Mouse (Mus musculus) liver, adult 2 months (tissue): Measurements from ENCODE around the gene Nr1h5. TPM values are rescaled to one million over a fixed set of nuclear protein-coding genes. Genes with fewer than 3 reads are reported as not detected.

Experiments used
- DNase-seq: peaks from one replicate; pipeline ENCODE4 v3.0.0-alpha.2; 2011; ENCODE audit warnings: low read depth, low spot score; ENCODE audit errors: extremely low read depth
- H3K27ac ChIP-seq: fragments of 200-500 bp; replicated peaks from 2 replicates; pipeline ENCODE4 v1.5.1; 2012; ENCODE audit warnings: low read depth, mild to moderate bottlenecking, control low read depth, inconsistent platforms, low read length; ENCODE audit not compliant: insufficient read depth
- H3K27me3 ChIP-seq: fragments of 200-500 bp; 2 replicates; pipeline ENCODE4 v1.6.1; 2012; ENCODE audit warnings: mild to moderate bottlenecking, moderate library complexity, low read length, inconsistent platforms; ENCODE audit not compliant: control insufficient read depth, insufficient read depth
- H3K36me3 ChIP-seq: fragments of 200-500 bp; 2 replicates; pipeline ENCODE4 v1.6.1; 2012; ENCODE audit warnings: low read length, inconsistent platforms; ENCODE audit not compliant: control insufficient read depth, insufficient read depth
- H3K4me1 ChIP-seq: fragments of 200-500 bp; 2 replicates; pipeline ENCODE4 v1.6.1; 2011; ENCODE audit warnings: low read length; ENCODE audit not compliant: control insufficient read depth, insufficient read depth
- H3K4me3 ChIP-seq: fragments of 200-500 bp; 2 replicates; pipeline ENCODE4 v1.5.1; 2011; ENCODE audit warnings: low read depth, mild to moderate bottlenecking, control low read depth, low read length, moderate library complexity; ENCODE audit not compliant: insufficient read depth
- H3K79me2 ChIP-seq: fragments of 200-500 bp; 2 replicates; pipeline ENCODE4 v1.6.1; 2012; ENCODE audit warnings: inconsistent platforms, mild to moderate bottlenecking, low read length, moderate library complexity; ENCODE audit not compliant: control insufficient read depth, insufficient read depth
- H3K9ac ChIP-seq: fragments of 200-500 bp; 2 replicates; pipeline ENCODE4 v1.6.1; 2012; ENCODE audit warnings: low read depth, mild to moderate bottlenecking, control low read depth, inconsistent platforms, low read length
- CTCF ChIP-seq: fragments of 200-500 bp; IDR thresholded peaks from 2 replicates; pipeline ENCODE4 v1.5.1; 2011; ENCODE audit warnings: low read depth, low read length, control low read depth
- POLR2A ChIP-seq: fragments of 200-500 bp; IDR thresholded peaks from 2 replicates; pipeline ENCODE4 v1.6.1; 2011; ENCODE audit warnings: low read length, control low read depth; ENCODE audit not compliant: insufficient read depth; ENCODE audit errors: extremely low read depth
- WGBS: fragments of 180-500 bp; shearing (Covaris S2); methylation state at CpG from one replicate; pipeline ENCODE4 v1.1.7; 2018; 5-methylcytosine and 5-hydroxymethylcytosine counted together
- polyA plus RNA-seq: library from polyadenylated mRNA; depleted of rRNA; stranded (reverse); fragments of >200 nt; gene quantifications from 2 replicates; pipeline ENCODE4 v1.2.3, GENCODE M21; 2012
- total RNA-seq: library from RNA; depleted of rRNA; stranded (reverse); fragments of >200 nt; gene quantifications from 2 replicates; pipeline ENCODE4 v1.2.3, GENCODE M21; 2014

The Nr1h5 gene
- total and polyA plus RNA-seq, 2 experiments = 0.94 to 3.0 TPM

DNA sequence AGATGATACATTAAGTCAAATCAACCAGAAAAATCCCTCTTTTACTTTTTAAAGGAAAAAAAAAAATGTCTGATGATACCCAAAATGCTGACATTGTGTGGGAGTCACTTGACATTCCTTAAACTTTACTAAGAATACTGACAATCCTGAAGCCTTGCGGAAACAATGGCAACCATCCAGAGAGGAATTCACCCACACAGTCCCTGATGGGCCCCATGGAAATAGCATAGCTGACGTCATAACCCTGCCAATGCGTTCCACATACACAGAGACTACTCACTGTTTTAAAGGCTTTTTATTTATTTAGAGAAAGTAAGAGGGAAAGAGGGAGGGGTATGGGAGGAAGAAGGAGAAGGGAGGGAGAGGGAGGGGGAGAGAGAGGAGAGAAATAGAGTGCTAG lies 29.0 kb upstream of the Nr1h5 start:
- Histone ChIP-seq H3K27me3 (no peaks in the 10 kb centered on the region), H3K36me3 (peaks cover 3% of the 10 kb centered on the region; the same call in 1 of the 2 replicates), H3K79me2 (no peaks in the 10 kb centered on the region), H3K4me1 (peaks cover 5% of the 10 kb centered on the region; the same call in 1 of the 2 replicates), H3K27ac (no peak overlapping the region), H3K9ac (no peak overlapping the region), H3K4me3 (no peak overlapping the region)
- 46% methylated on average over 3 of the region's 3 CpGs for WGBS
- TF ChIP-seq CTCF (no peak), POLR2A (no peak)
- DNase-seq = no peak

DNA sequence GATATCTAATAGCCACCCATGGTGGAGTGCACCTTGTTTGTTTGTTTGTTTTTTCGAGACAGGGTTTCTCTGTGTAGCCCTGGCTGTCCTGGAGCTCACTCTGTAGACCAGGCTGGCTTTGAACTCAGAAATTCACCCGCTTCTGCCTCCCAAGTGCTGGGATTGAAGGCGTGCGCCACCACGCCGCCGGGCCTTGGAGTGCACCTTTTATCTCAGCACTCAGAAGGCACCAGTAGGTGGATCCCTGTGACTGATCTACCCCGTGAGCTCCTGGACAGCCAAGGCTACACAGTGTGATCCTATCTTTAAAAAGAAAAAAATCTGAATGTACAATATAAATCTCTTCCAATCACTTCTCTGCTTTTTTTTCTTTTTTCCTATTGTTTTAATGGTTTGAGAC lies 27.1 kb upstream of the Nr1h5 start:
- H3K4me3 ChIP-seq = no peak overlapping the region
- no peaks in the 10 kb centered on the region for H3K36me3 ChIP-seq
- no peaks in the 10 kb centered on the region for H3K27me3 ChIP-seq
- no peak for DNase-seq
- WGBS = 81% methylated on average over 8 of the region's 8 CpGs
- H3K9ac ChIP-seq = no peak overlapping the region
- TF ChIP-seq CTCF (no peak), POLR2A (no peak)
- no peak overlapping the region for H3K27ac ChIP-seq
- no peaks in the 10 kb centered on the region for H3K79me2 ChIP-seq
- no peaks in the 10 kb centered on the region for H3K4me1 ChIP-seq

DNA sequence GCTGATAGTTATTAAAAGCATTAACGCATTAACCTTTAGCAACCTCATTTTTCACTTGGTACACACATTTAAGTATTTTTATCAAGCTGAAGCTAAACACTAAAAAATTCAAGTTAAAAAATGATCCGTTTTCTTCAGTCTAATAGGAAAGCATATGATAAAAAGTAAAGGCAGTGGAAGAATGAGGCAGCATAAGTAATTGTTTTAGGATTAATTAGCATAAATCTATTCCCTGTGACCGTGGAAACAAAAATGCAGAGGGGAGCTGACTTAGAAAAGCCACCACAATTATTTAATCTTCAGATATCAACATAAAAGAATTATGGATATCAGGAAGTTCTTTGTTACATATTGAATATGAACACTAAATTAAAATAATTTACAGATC lies 16.4 kb upstream of the Nr1h5 start:
- no peaks in the 10 kb centered on the region for H3K4me1 ChIP-seq
- no peaks in the 10 kb centered on the region for H3K36me3 ChIP-seq
- H3K9ac ChIP-seq = no peak overlapping the region
- H3K27ac ChIP-seq = no peak overlapping the region
- H3K79me2 ChIP-seq = no peaks in the 10 kb centered on the region
- TF ChIP-seq POLR2A (no peak), CTCF (no peak)
- no peak overlapping the region for H3K4me3 ChIP-seq
- DNase-seq = no peak
- 78% methylated on average over 3 of the region's 3 CpGs for WGBS
- H3K27me3 ChIP-seq = no peaks in the 10 kb centered on the region

DNA sequence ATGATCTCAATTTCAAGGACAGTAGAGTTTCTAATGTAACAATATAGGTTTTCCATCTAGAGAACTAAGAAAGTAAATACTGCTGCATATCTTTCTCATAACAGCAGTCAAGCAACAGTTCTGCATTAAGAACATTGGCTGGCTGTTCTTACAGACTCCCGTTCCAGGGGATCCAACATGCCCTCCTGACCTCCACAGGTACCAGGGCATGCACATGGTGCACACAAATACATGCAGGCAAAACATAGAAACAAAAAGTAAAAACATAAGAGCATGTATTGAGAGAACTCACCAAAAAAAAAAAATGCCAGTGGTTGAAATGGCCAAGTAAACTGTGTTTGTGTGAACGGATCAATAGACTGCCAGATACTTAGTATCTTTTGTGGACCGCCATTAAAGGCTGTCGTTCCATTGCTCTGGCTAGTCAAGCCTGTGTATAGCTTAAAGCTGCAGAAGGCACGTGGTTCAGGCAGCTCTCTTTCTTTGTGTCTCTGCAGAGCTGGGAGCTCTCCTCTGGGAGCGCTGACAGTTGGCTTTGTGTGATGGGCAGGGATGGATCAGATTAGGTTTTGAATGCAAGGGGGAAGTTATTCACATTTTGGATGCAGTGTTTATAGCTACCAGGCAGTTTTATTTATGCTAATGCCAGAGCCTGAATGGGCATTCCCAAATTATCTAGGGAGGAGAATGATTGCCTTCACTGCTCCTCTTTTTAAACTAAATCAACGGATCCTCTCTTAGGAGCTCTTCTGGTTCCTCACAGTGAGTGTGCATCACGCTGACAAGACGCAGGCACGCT lies 15.8 kb upstream of the Nr1h5 start:
- no peak for DNase-seq
- 54% methylated on average over 10 of the region's 10 CpGs for WGBS
- Histone ChIP-seq H3K4me3 (no peak overlapping the region), H3K79me2 (no peaks in the 10 kb centered on the region), H3K27me3 (no peaks in the 10 kb centered on the region), H3K9ac (no peak overlapping the region), H3K27ac (no peak overlapping the region), H3K4me1 (no peaks in the 10 kb centered on the region), H3K36me3 (no peaks in the 10 kb centered on the region)
- TF ChIP-seq POLR2A (no peak), CTCF (no peak)

DNA sequence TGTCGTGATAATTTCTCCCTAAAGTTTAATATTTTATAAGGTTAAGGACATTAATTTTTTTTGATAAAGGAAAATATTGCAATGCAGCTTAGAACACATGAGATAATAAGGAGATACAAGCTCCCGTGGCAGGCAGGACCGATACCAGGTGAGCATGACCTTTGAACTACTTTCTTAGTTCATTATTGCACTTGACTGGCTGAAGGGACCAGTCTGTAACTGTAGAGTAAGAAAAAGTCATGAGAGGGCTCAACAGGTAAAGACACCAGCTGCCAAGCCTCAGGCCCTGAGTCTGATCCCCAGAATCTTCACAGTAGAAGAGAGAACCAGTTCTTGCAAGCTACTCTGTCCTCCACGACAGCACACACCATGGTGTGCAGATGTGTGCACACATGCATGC lies 13.0 kb upstream of the Nr1h5 start:
- 47% methylated on average over 4 of the region's 4 CpGs for WGBS
- Histone ChIP-seq H3K4me1 (no peaks in the 10 kb centered on the region), H3K9ac (no peak overlapping the region), H3K4me3 (no peak overlapping the region), H3K27me3 (no peaks in the 10 kb centered on the region), H3K27ac (no peak overlapping the region), H3K36me3 (no peaks in the 10 kb centered on the region), H3K79me2 (no peaks in the 10 kb centered on the region)
- no peak for DNase-seq
- TF ChIP-seq CTCF (no peak), POLR2A (no peak)

DNA sequence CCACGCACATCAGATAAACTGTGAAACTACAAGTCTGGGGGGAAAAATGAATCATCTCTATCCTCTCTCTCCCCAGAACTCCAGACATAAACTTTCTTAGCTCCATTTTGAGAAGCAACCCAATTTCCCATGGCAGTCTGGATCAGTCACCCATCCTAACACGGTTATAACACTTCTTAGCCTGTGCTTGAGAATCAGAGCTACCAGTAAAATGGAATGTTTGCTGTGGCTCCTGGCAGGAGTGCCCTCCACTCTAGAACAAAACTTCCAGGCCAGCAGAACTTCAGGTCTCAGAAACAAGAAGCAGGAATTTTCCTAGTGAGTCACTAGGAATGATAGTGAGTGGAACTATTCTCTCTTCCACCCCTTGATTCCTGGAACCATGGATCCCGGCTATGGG lies 6.6 kb upstream of the Nr1h5 start:
- Histone ChIP-seq H3K36me3 (no peaks in the 10 kb centered on the region), H3K79me2 (no peaks in the 10 kb centered on the region), H3K4me1 (no peaks in the 10 kb centered on the region), H3K27ac (no peak overlapping the region), H3K27me3 (no peaks in the 10 kb centered on the region), H3K4me3 (no peak overlapping the region), H3K9ac (no peak overlapping the region)
- no peak for DNase-seq
- 91% methylated on average over 3 of the region's 3 CpGs for WGBS
- TF ChIP-seq POLR2A = no peak
- TF ChIP-seq CTCF = no peak
